Mouse (Mus musculus): ENCODE measurements around the gene Il1r1.

The Il1r1 gene

GRCm38 (mm10) chr1:40317657-40318056 lies 92.8 kb downstream of the Il1r1 start:
- no peak for DNase-seq (ENCODE audit: low spot score)

DNA sequence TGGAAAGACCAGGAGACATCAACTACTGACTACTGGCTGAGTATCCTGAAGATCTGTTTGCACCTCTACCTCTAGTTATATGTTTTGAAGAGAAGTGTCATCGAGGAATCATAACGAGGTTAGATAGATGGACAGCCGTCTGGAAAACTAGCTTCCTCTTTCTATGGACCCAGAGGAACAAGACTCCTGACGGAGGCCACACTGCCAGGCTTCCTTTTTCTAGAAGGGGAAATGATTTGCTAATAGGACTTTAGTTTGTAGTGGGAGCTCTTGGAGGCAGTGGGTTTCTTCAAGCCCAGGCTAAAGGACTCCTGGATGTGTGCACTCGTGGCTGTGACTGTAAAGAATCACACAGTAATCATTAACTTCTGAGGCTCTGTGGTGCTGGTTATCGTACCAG lies 96.9 kb downstream of the Il1r1 start:
- no peak for DNase-seq (ENCODE audit: low spot score)

GRCm38 (mm10) chr1:40322543-40322942 lies 97.7 kb downstream of the Il1r1 start:
- no peak for DNase-seq (ENCODE audit: low spot score)

- peak; percentile 35 for DNase-seq (ENCODE audit: low spot score)
Observed at GRCm38 (mm10) chr1:40324457-40324856, 99.6 kb downstream of the Il1r1 start, which contains the start of gene Il1rl2. Gene Il1rl2 (plus strand): TSS chr1:40324610.

DNA sequence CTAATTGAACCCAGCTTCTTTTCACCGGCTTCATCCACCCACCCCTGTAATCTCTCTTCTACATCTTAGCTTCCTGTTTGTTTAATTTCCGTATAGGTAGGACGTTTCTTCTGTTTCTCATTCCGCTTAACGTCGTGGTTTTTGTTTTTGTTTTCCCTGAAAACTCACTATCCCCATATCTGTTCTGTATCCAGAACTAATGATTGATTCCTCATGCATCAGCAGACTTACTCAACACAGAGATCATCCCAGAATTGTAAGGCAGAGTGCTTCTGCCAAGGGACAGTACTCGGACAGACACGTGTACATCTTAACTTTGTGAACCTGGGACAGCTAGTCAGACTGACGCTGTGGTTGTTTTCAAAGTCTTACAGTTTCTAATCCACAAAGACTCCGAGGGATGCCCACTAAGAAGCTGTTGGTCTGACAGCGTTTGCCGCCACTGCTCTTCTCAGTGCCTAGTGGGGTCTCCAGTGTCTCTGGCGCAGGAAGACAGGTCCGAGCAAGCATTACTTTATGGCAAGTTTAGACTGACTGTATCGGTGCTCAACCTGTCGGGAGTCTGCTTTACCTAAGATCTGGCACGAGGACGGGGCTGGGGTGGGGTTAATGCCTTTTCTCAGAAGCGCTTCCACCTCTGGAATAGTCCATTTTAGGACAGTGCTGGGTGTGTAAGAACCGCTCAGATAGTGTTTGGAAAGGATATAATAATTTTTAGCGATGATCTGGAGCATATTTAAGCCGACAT lies 100.2 kb downstream of the Il1r1 start:
- DNase-seq (ENCODE audit: low spot score), result peak; percentile 54

DNA sequence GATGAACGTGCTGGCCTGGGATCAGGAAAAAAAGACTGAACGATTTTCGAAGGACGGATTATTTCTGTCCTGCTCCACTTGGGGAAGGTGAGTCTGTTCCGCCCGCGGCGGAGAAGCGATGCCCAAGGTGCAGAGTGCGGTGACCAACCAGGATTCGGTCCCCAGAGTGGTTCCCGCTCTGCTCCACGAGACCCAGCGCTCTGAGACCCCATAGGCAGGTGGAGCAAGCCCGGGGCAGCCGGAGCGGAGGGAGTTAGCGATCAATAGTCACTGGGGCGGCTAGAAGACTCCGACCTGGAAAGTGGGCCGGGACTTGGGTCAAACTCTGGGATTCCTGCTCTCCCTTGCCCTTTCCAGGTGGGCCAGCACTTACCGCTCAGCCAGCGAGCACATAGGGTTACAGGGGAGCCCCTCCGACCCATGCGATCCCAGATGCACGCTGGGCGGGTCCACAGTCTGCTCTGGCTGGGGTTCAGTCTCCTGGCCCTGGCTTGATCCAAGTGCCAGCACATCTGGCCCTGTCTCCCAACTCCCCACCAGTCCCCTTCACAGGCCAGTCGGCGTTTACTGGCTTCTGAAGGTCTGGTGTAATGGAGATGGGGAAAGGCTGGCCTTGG lies 100.9 kb downstream of the Il1r1 start:
- DNase-seq (ENCODE audit: low spot score), result no peak

- no peak for DNase-seq (ENCODE audit: low spot score)
Observed at GRCm38 (mm10) chr1:40327604-40328003, 102.7 kb downstream of the Il1r1 start.

- DNase-seq (ENCODE audit: low spot score), result no peak
Observed at GRCm38 (mm10) chr1:40329526-40329925, 104.6 kb downstream of the Il1r1 start.

DNA sequence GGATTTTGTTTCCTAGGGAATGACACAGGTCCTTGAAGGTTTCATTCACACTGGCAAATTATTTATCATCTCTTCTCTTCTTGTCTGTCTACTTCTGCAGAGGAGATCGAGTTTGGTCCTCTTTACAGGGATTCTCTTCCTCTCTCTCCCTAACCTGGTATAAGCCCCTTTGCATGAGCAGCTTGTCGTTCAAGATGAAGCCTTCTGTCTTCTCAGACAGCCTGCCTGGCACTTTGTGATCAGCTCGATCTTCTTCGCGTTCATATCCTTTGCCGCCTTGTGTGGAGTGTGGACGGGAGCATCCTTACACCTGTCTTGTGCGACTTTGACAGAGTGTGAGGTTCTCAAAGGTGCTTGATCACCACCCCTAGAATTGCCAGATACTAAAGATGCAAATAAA lies 105.3 kb downstream of the Il1r1 start:
- DNase-seq (ENCODE audit: low spot score), result no peak

- no peak for DNase-seq (ENCODE audit: low spot score)
Observed at GRCm38 (mm10) chr1:40339346-40339745, 114.5 kb downstream of the Il1r1 start.

GRCm38 (mm10) chr1:40340102-40340501 lies 115.2 kb downstream of the Il1r1 start:
- peak; percentile 45 for DNase-seq (ENCODE audit: low spot score)

- DNase-seq (ENCODE audit: low spot score), result peak; percentile 50
Observed at GRCm38 (mm10) chr1:40352158-40352903, 127.5 kb downstream of the Il1r1 start.

- DNase-seq (ENCODE audit: low spot score), result no peak
Observed at GRCm38 (mm10) chr1:40352904-40353286, 128.0 kb downstream of the Il1r1 start.

- DNase-seq (ENCODE audit: low spot score), result no peak
Observed at GRCm38 (mm10) chr1:40354665-40355064, 129.8 kb downstream of the Il1r1 start.

- no peak for DNase-seq (ENCODE audit: low spot score)
Observed at GRCm38 (mm10) chr1:40355431-40355843, 130.6 kb downstream of the Il1r1 start.

DNA sequence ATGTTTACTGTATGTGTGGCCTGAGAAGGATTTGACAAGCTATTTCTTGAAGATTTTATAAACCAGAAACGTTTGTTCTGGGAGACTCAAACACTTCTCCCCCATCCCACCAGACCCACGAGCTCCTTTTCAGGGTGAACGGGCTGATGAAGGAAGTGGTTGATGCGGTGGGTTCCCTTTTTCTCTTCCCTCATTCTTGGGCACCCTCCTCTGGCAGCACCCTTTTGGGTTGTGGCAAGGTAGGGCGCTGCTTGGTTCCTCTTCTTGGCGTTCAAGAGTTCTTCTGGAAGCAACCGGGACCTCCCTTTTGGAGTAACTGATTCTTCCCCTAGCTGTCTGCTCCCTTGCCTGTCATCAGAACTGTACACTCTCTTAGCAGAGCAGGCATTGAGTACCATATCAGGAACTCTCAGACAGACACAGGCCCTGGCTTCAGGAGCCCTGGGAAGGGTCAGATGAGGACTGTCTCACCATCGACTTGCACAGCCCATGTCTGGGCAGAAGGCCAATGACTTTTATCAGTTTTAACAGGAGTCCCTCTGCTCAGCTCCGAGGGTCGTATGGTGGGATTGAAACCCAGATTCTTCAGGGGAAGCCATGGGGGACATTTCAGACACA lies 131.1 kb downstream of the Il1r1 start:
- no peak for DNase-seq (ENCODE audit: low spot score)

DNA sequence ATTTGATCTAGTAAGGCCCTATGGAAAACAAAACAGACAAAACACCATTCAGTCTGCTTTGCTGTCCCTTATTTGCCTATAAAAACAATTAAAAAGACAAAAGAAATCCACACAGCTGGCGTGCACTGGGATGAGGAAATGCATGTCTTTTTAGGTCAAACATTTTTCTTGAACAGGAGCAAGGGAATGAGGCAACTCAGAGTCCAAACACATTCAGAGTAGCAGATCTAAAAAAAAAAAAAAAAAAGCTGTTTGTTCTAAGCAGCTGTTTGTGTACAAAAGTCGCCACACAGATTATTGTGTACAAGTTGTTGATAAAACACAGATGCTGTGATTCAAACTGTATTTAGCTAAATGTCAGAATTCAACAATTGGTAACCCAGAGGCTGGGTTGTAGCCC lies 133.0 kb downstream of the Il1r1 start:
- no peak for DNase-seq (ENCODE audit: low spot score)

- DNase-seq (ENCODE audit: low spot score), result no peak
Observed at GRCm38 (mm10) chr1:40358351-40358750, 133.5 kb downstream of the Il1r1 start.

- peak; percentile 62 for DNase-seq (ENCODE audit: low spot score)
Observed at GRCm38 (mm10) chr1:40358771-40359181, 133.9 kb downstream of the Il1r1 start.

GRCm38 (mm10) chr1:40359731-40360130 lies 134.9 kb downstream of the Il1r1 start:
- no peak for DNase-seq (ENCODE audit: low spot score)

DNA sequence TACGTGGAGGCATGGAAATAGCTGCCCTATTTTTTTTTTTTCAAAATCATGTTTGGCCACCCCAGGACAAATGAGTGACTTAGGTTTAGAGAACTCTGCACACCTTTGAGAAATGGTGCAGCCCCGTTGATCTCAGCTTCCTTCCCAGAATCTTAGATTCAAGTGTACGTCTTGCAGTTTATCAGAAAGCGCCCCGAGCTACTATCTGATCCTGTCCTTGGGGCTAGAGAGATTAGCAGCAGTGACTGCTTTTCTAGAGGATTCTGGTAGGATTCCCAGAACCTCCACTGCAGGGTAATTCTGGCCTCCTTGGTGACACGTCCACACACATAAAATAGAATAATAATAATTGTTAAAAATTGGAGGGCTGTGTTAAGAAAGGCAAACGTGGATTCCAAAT lies 136.1 kb downstream of the Il1r1 start:
- peak; percentile 55 for DNase-seq (ENCODE audit: low spot score)

- DNase-seq (ENCODE audit: low spot score), result no peak
Observed at GRCm38 (mm10) chr1:40361596-40361995, 136.7 kb downstream of the Il1r1 start.

DNA sequence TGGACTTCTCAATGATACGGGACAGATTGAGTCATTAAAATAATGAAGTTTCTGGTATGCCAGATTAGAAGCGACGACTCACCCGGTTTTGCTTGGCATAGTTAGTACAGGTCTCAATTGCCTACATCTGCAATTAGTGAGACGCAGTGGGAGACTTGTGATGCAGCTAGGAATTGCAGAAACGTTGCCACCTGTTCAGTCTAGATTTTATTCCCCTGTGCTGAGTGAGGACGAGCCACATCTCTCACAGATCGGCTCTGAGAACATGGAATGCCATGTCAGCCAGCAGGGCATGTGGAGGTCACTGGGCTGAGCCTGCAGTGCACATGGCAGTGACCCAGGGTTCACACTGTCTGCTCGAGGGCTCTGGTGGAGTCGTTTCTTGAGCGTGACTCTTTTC lies 137.9 kb downstream of the Il1r1 start:
- no peak for DNase-seq (ENCODE audit: low spot score)
